Mouse (Mus musculus) G1E (cell line): Measurements from ENCODE around the gene Borcs6. TPM values are rescaled to one million over a fixed set of nuclear protein-coding genes. Genes with fewer than 3 reads are reported as not detected.
"Not testable (repeated sequence)": the region's sequence is repeated elsewhere in the genome, so short reads cannot be mapped to it uniquely, and the experiment has no call there.

ENCODE experiments used
- ATAC-seq: 2 replicates; pipeline ENCODE4 v1.8.0; 2016; ENCODE audit warnings: mild to moderate bottlenecking; ENCODE audit not compliant: insufficient number of reproducible peaks, poor library complexity, low FRiP score, severe bottlenecking; ENCODE audit errors: extremely low read depth
- DNase-seq: peaks from one replicate; pipeline ENCODE4 v3.0.0; 2012; ENCODE audit warnings: low spot score
- H3K27me3 ChIP-seq: 2 replicates; pipeline ENCODE4 v1.6.1; 2012; ENCODE audit warnings: mild to moderate bottlenecking, low read length, inconsistent platforms; ENCODE audit not compliant: insufficient read depth
- H3K36me3 ChIP-seq: replicated peaks from 2 replicates; pipeline ENCODE3; 2012; ENCODE audit warnings: mild to moderate bottlenecking, inconsistent platforms
- H3K4me1 ChIP-seq: 2 replicates; pipeline ENCODE4 v1.6.1; 2012; ENCODE audit warnings: low read depth, low read length, inconsistent platforms, mixed read lengths; ENCODE audit not compliant: insufficient read depth
- H3K4me3 ChIP-seq: 2 replicates; pipeline ENCODE4 v1.5.1; 2012; ENCODE audit warnings: low read depth, mild to moderate bottlenecking, inconsistent platforms, low read length, moderate library complexity, mixed read lengths
- H3K9me3 ChIP-seq: replicated peaks from 2 replicates; pipeline ENCODE4 v1.6.1; 2012; ENCODE audit warnings: inconsistent platforms
- CTCF ChIP-seq: IDR thresholded peaks from 2 replicates; pipeline ENCODE4 v1.5.1; 2012; ENCODE audit warnings: low read depth, low read length, inconsistent platforms, mixed read lengths
- GATA1 ChIP-seq: IDR thresholded peaks from 2 replicates; pipeline ENCODE4 v1.6.1; 2012; ENCODE audit warnings: borderline replicate concordance, low read length, inconsistent platforms, mixed read lengths
- GATA2 ChIP-seq: IDR thresholded peaks from 2 replicates; pipeline ENCODE4 v1.6.1; 2012; ENCODE audit warnings: low read depth, low read length, inconsistent platforms, borderline replicate concordance
- POLR2AphosphoS5 ChIP-seq: IDR thresholded peaks from 2 replicates; pipeline ENCODE4 v1.6.1; 2012; ENCODE audit warnings: low read depth, low read length, inconsistent platforms; ENCODE audit not compliant: insufficient replicate concordance
- TAL1 ChIP-seq: conservative IDR thresholded peaks from 2 replicates; pipeline ENCODE4 v1.6.1; 2012; ENCODE audit warnings: low read depth, low read length, inconsistent platforms, mixed read lengths
- polyA plus RNA-seq: library from polyadenylated mRNA; stranded (reverse); fragments of >175 nt; gene quantifications from 2 replicates; pipeline ENCODE4 v1.2.3, GENCODE M21; 2012
- total RNA-seq, 2 experiments: library from RNA; stranded (forward) in 1 of 2; stranded (reverse) in 1 of 2; fragments of 200-1000 nt in 1 of 2; fragments of >200 nt in 1 of 2; fragmentation: Nextera tagmentation in 1 of 2; gene quantifications; 2 replicates each; pipeline ENCODE4 v1.2.3; 2014 to 2017

Gene Borcs6
- total and polyA plus RNA-seq, 3 experiments: 6.1 to 25.9 (median 6.4) TPM

DNA sequence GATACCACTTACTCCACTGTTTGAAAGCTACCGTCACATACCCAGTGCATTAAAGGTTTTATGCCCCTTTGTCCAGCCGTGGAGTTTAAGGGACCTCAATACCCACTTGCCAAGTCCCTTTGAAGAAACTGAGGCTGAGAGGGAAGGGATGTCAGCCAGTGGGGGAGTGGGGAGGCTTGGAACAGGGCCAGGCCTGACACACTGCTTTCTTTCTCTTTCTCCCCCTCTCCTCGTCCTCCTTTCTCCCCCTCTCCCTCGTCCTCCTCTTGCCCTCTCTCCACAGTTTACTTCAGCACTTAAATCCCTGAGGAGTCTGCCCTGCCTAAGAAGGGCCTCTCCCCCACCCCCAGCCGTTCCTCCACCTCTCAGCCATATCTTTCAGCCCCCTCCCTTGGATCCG lies 30.9 kb downstream of the Borcs6 start:
- Histone ChIP-seq H3K9me3 (no peaks in the 10 kb centered on the region), H3K4me3 (no peak overlapping the region), H3K36me3 (peaks cover 39% of the 10 kb centered on the region), H3K4me1 (peaks cover 71% of the 10 kb centered on the region), H3K27me3 (no peaks in the 10 kb centered on the region)
- ATAC-seq: no peak
- TF ChIP-seq GATA2 (no peak), CTCF (no peak), POLR2AphosphoS5 (no peak), TAL1 (no peak), GATA1 (no peak)
- no peak for DNase-seq

DNA sequence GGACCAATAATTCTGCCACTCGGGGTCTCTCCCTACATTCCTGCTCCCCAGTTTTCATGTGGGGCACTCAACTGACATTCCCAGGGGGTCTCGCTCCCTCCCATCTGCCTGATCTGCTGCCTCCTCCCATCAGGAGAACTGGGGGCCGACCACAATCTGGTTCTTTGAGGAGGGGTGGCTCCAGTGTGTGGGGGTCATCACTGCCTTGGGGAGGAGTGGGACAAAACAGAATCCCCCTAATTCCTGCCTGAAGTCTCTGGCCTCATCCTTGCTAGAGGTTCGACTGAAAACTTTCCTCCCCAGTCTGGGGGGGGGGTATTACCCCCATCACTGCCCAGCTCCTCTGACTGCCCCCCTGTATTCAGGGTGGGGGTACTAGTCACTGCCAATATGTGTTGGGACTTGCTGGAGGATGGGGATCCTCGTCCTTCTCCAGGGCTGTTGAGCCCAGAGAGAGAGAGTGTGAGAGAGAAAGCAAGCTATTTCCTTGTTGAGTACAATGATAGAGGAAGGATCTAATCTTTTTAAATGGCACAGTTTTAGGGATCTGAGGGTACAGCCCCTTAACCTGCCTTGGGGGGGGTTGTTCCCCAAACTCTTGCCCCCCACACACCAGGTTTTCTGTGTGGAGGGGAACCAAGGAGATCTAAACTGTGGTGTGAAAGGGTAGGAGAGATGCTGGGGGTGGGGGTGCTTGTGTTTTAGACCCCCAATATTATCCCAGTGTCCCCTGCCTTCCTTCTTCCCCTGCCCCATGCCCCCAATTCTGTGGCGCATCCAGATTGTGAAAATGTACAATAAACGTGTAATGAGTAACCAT lies 32.3 kb downstream of the Borcs6 start:
- Histone ChIP-seq H3K9me3 (no peaks in the 10 kb centered on the region), H3K27me3 (no peaks in the 10 kb centered on the region), H3K4me1 (peaks cover 79% of the 10 kb centered on the region), H3K4me3 (no peak overlapping the region), H3K36me3 (peaks cover 39% of the 10 kb centered on the region)
- TF ChIP-seq TAL1 (no peak), GATA2 (no peak), CTCF (no peak), POLR2AphosphoS5 (no peak), GATA1 (no peak)
- no peak for ATAC-seq
- DNase-seq: no peak

DNA sequence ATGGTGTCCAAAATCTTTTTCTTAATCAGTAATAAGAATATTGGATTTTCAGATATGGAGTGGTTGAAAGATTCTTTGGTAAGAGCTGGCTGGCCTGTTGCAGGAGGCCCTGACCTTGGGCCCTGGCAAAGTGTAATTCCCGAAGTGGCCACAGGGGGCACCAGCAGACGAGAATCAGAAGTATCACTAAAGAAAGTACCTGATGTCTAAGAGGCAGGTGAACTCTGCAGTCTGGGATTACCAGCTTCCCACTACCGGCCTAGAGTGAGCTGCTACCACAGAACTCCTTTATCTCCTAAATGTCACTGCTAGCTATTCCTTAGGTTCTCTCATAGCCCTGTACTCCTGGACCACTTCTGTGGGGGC lies 32.9 kb downstream of the Borcs6 start:
- Histone ChIP-seq H3K9me3 (no peaks in the 10 kb centered on the region), H3K4me1 (peaks cover 79% of the 10 kb centered on the region), H3K27me3 (no peaks in the 10 kb centered on the region), H3K4me3 (no peak overlapping the region), H3K36me3 (peaks cover 39% of the 10 kb centered on the region)
- ATAC-seq (no peak), DNase-seq (no peak)
- TF ChIP-seq CTCF (peak; percentile 80), TAL1 (no peak)

DNA sequence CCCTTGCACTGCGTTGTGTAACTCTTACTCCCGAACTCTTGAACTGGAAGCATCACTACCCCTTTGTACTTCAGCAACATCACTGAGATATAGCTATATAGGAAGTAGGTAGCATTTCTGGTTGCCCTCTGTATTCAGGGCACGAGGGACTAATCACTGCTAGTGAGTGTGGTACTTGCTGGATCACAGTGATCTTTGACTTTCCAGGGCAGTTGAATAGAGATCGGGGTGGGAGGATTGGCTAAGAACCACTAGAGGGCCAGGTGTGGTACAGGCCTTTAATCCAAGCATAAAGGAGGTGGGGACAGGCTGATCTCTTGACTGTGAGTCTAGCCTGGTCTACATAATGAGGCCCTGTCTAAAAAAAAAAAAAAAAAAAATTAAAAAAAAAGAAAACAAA lies 33.4 kb downstream of the Borcs6 start:
- Histone ChIP-seq H3K4me3 (no peak overlapping the region), H3K9me3 (no peaks in the 10 kb centered on the region), H3K27me3 (no peaks in the 10 kb centered on the region), H3K36me3 (peaks cover 39% of the 10 kb centered on the region), H3K4me1 (peaks cover 79% of the 10 kb centered on the region)
- ATAC-seq: no peak
- TF ChIP-seq CTCF (no peak), GATA2 (no peak), POLR2AphosphoS5 (no peak)
- DNase-seq: no peak

DNA sequence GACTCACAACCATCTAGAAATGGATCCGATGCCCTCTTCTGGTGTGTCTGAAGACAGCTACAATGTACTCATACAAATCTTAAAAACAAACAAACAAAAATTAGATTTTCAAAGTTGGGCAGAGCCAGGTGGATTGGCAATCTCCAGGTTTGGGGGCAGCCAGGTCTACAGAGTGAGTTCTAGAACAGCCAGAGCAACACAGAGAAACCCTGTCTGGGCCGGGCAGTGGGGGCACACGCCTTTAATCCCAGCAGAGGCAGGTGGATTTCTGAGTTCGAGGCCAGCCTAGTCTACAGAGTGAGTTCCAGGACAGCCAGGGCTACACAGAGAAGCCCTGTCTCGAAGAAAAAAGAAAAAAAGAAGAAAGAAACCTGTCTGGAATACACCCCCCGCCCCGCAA lies 34.3 kb downstream of the Borcs6 start:
- H3K4me1 ChIP-seq: peaks cover 82% of the 10 kb centered on the region
- not testable (repeated sequence) for H3K9me3 ChIP-seq

DNA sequence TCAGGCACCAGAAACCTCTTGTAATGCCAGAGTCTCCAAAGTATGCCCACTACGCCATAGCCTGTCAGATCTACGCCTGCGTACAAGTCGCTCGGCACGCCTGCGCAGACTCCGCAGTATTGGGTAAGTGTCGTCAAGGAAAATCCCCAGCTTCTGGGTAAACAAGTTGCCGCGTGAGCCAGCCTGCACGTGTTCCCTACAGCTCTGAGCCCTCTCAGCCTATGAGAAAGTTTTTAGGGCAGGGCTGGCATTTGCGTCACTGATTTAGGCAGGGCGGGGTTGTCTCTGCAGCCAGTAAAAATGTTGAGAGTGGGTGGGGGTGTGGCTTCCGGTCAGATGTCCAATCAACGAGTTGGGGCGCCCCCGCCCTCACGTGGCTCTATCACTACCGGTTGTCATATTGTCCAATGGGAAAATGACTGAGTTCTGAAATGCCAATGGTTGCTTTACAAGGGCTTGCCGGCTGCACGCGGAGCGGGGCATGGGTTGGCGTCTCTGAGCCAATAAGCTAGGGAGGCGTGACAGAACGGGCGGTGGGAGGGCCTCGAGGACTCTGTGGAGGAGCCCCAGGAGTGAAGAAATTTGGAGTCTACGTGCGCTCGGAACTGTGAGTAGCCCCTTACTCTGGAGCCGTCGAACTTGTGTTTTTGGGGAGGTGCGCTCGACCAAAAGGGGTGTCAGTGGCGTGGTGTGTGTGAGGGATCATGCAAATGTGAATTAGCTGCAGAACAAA lies 35.3 kb downstream of the Borcs6 start, which contains the start of gene Per1:
Gene Per1, plus strand, starts transcription at position 521 of the 733 bp plus-strand sequence.
- Histone ChIP-seq H3K4me3 (peak within 1 kb of the TSS; percentile 72), H3K27me3 (no peaks in the 10 kb centered on the region), H3K9me3 (no peaks in the 10 kb centered on the region), H3K36me3 (peaks cover 35% of the 10 kb centered on the region), H3K4me1 (peaks cover 82% of the 10 kb centered on the region)
- ATAC-seq (peak; percentile 77), DNase-seq (peak; percentile 91)
- TF ChIP-seq POLR2AphosphoS5: no peak
- no peak for TF ChIP-seq GATA1
- no peak for TF ChIP-seq GATA2
- TF ChIP-seq CTCF: no peak
- TF ChIP-seq TAL1: no peak

More for the DNA sequence above, 34.3 kb downstream of the Borcs6 start:
- peaks cover 42% of the 10 kb centered on the region for H3K36me3 ChIP-seq
- not testable (repeated sequence) for H3K27me3 ChIP-seq, DNase-seq, H3K4me3 ChIP-seq, ATAC-seq
